Mouse (Mus musculus) liver, embryonic 14 days (tissue): ENCODE data around the gene Vmn2r18. TPM values are rescaled to one million over a fixed set of nuclear protein-coding genes. Genes with fewer than 3 reads are reported as not detected.

ENCODE experiments used
- polyA plus RNA-seq: library from polyadenylated mRNA; depleted of rRNA; stranded (reverse); fragments of >200 nt; gene quantifications from 2 replicates; pipeline ENCODE4 v1.2.3, GENCODE M21; 2012; rRNA removed

The Vmn2r18 gene
- 0.02 TPM in 2 replicates for polyA plus RNA-seq

DNA sequence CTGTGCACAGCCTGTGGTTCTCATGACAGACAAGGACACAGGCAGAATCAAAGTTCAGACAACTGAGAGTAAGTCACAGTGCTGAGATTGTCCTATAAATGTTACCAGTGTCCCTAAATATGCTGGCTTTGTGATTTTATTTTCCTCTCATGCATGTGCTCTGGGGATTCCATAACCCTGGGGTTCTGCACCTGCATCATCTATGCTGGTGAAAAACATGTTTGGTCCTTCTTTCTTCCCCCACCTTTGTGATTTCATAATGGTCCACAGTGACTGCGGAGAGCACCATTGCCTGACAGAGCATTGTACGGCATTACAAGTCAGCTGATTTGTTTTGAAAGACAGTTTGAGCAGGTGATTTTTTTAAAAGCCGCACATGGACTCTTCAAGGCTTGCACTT lies at the start of gene Vmn2r18:
TSS of gene Vmn2r18 (minus strand) at position 101 of the 400 bp plus-strand sequence.

DNA sequence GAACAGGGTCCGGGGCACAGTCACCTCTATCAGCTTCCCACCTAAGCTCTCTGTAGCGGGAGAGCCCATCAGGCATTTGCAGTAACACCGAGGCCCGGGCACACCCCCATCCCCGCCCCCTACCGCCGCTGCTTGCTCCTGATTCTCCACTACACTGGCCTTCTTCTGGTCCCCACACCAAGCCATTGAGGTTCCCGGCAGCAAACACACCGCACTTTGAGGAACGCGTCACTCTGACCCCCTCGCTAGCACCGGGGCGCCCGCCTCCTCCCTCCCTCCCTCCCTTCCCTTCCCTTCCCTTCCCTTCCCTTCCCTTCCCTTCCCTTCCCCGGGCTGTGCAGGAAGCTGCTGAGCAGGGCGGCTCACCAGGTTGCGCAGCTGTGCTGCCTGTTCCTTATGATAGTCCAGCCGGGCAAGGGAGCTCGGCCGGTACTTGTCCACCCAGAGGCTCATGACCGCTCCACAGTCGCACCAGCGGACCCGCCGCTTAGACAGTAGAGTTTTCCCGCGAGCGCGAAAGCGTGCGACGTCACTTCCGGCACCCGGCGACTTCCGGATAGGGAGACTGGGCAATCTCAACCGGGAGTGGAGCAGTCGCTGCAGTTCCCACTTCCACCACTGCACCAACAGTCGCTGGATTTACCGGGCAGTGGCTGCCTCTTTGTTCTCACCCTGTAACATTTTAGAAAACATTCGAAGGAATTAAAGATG lies 45.0 kb upstream of the Vmn2r18 start, which contains the start of gene Rfc3:
TSS of gene Rfc3 (minus strand) at position 543 of the 711 bp plus-strand sequence.

Other genes with a start within 250 kb of the Vmn2r18 start
- not detected in 2 replicates for gene Gm42906, start 177.9 kb downstream of the Vmn2r18 start, polyA plus RNA-seq
- 30.9 and 37.0 TPM in 2 replicates for gene Rfc3, start 45.2 kb upstream of the Vmn2r18 start, polyA plus RNA-seq